ENCODE assay signal across 7 mouse cellular contexts in genomic region chr1:35839446-35839845, GRCm38 (mm10).
DNase-seq lines count a peak whose midpoint lies in the region; ATAC-seq lines count a peak whose summit lies in the region.

No protein-coding gene starts in this region.

- peak; percentile 69 for ATAC-seq in inflammation-experienced regulatory T-cells, adult 6 months

- intact Hi-C loops in left cerebral cortex, postnatal 4 days (cut with DNase I) = no loop called here

- DNase-seq in left cerebral cortex, postnatal 4 days = peak; percentile 56
- DNase-seq in left cerebral cortex, adult 18-20 months (ENCODE audit: low spot score in 2 of 2) = no peak
- DNase-seq in NIH3T3 (ENCODE audit: low read depth) = peak; percentile 59
- DNase-seq in cerebellum, adult 9-10 months = peak; percentile 37
- peak; percentile 33 to 55 for DNase-seq in monocyte, adult 2 months (ENCODE audit: low read depth in 1 of 2, low spot score in 2 of 2)
- DNase-seq in frontal cortex, postnatal 36 days (ENCODE audit: low spot score in 2 of 2) = no peak

Comparison
In these comparisons a context has a peak if more than half of its experiments do, and no peak if none do; other contexts are left out.
1. DNase-seq: peak in left cerebral cortex, postnatal 4 days (single experiment), NIH3T3 (single experiment), cerebellum, adult 9-10 months (single experiment) and monocyte, adult 2 months (2 of 2); none in left cerebral cortex, adult 18-20 months (0 of 2) and frontal cortex, postnatal 36 days (0 of 2).